Mouse (Mus musculus) liver, embryonic 14.5 days (tissue): ENCODE data around the gene Vasp.

Source experiments
- CTCF ChIP-seq: IDR thresholded peaks from 2 replicates; pipeline ENCODE4 v1.5.1; 2016; ENCODE audit warnings: antibody characterized with exemption, low read depth, control low read depth
- EP300 ChIP-seq: IDR thresholded peaks from 2 replicates; pipeline ENCODE4 v1.6.1; 2016; ENCODE audit warnings: antibody characterized with exemption, low read depth

DNA sequence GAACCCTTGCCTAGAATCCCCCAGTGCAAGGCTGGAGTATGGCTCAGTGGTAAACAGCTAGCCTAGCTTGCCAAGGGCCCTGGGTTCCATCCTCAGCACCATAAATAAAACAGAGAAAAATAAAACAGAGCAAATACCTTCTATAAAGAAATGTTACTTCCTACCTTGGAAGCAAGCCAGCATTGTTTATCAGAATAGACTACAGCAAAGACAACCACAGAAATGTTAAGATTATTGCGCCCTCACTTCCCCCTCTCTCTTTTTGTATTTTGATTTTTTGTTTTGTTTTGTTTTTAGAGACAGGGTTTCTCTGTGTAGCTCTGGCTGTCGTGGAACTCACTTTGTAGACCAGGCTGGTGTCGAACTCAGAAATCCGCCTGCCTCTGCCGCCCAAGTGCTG is 26.2 kb upstream of the Vasp start:
- TF ChIP-seq CTCF: no peak
- no peak for TF ChIP-seq EP300
